Mouse (Mus musculus) forebrain, postnatal 0 days (tissue): ENCODE data around the gene Tef. TPM values are rescaled to one million over a fixed set of nuclear protein-coding genes. Genes with fewer than 3 reads are reported as not detected.
A peak's percentile ranks its signal among the peaks of the same experiment; 100 is the strongest.

Experiments used
- ATAC-seq: fragments of 200-750 bp; cut with Nextera tagmentation; 2 replicates; pipeline ENCODE4 v1.8.0; 2017; ENCODE audit warnings: mild to moderate bottlenecking, moderate library complexity
- DNase-seq: peaks from one replicate; pipeline ENCODE4 v3.0.0-alpha.2; 2015
- H3K27ac ChIP-seq: fragments of 300-500 bp; sonication (generic); 2 replicates; pipeline ENCODE4 v1.5.1; 2014; ENCODE audit warnings: low read depth, mild to moderate bottlenecking, antibody characterized with exemption, low read length, moderate library complexity, mixed read lengths
- H3K27me3 ChIP-seq: fragments of 300-500 bp; sonication (generic); 2 replicates; pipeline ENCODE4 v1.6.1; 2014; ENCODE audit warnings: mild to moderate bottlenecking, low read length, mixed read lengths; ENCODE audit not compliant: insufficient read depth
- H3K36me3 ChIP-seq: fragments of 300-500 bp; sonication (generic); 2 replicates; pipeline ENCODE4 v1.6.1; 2014; ENCODE audit warnings: mild to moderate bottlenecking, moderate library complexity; ENCODE audit not compliant: insufficient read depth
- H3K4me1 ChIP-seq: fragments of 300-500 bp; sonication (generic); 2 replicates; pipeline ENCODE4 v1.6.1; 2014; ENCODE audit warnings: antibody characterized with exemption; ENCODE audit not compliant: insufficient read depth
- H3K4me2 ChIP-seq: fragments of 300-500 bp; sonication (generic); 2 replicates; pipeline ENCODE4 v1.6.1; 2014; ENCODE audit warnings: low read depth, mild to moderate bottlenecking, moderate library complexity
- H3K4me3 ChIP-seq: fragments of 300-500 bp; sonication (generic); 2 replicates; pipeline ENCODE4 v1.5.1; 2014; ENCODE audit warnings: low read depth, low read length, mixed read lengths
- H3K9ac ChIP-seq: fragments of 300-500 bp; sonication (generic); 2 replicates; pipeline ENCODE4 v1.6.1; 2014; ENCODE audit warnings: mild to moderate bottlenecking
- H3K9me3 ChIP-seq: fragments of 300-500 bp; sonication (generic); 2 replicates; pipeline ENCODE4 v1.6.1; 2016; ENCODE audit warnings: low read length
- CTCF ChIP-seq: sonication (generic); IDR thresholded peaks from 2 replicates; pipeline ENCODE4 v1.5.1; 2016; ENCODE audit warnings: antibody characterized with exemption, control low read depth, low read depth
- WGBS: fragments of 180-500 bp; shearing (Covaris S2); extraction: QIAGEN DNeasy Blood & Tissue Kit; methylation state at CpG from one replicate; pipeline ENCODE4 v1.1.7; 2014; 5-methylcytosine and 5-hydroxymethylcytosine counted together
- polyA plus RNA-seq: library from polyadenylated mRNA; unstranded; fragments of >200 nt; fragmentation: Nextera tagmentation; extraction: Ambion mirVana; gene quantifications from 2 replicates; pipeline ENCODE4 v1.2.1, GENCODE M21; 2015
- total RNA-seq: library from RNA; depleted of rRNA; stranded (reverse); fragments of >200 nt; gene quantifications from 2 replicates; pipeline ENCODE4 v1.2.3, GENCODE M21; 2014

The Tef gene
- total and polyA plus RNA-seq, 2 experiments from 2014 or later = 27.8 to 71.8 TPM

- Histone ChIP-seq H3K9ac (no peak overlapping the region), H3K27me3 (no peaks in the 10 kb centered on the region), H3K27ac (no peak overlapping the region), H3K36me3 (peaks cover 33% of the 10 kb centered on the region), H3K4me2 (no peak overlapping the region), H3K4me1 (no peaks in the 10 kb centered on the region), H3K4me3 (no peak overlapping the region), H3K9me3 (no peaks in the 10 kb centered on the region)
- no peak for TF ChIP-seq CTCF
- DNase-seq = no peak
- WGBS = 80% methylated on average over 5 of the region's 5 CpGs
- ATAC-seq = no peak
These were observed 45.6 kb downstream of the Tef start for GRCm38 (mm10) chr15:81847861-81848260.

- Histone ChIP-seq H3K4me2 (no peak overlapping the region), H3K4me3 (no peak overlapping the region), H3K27me3 (no peaks in the 10 kb centered on the region), H3K27ac (no peak overlapping the region), H3K9ac (no peak overlapping the region), H3K36me3 (peaks cover 34% of the 10 kb centered on the region), H3K4me1 (no peaks in the 10 kb centered on the region), H3K9me3 (no peaks in the 10 kb centered on the region)
- DNase-seq (peak; percentile 50), ATAC-seq (no peak)
- WGBS = 20% methylated on average over 7 of the region's 7 CpGs
- TF ChIP-seq CTCF = peak; percentile 67
These were observed 46.1 kb downstream of the Tef start for GRCm38 (mm10) chr15:81848301-81848700.

GRCm38 (mm10) chr15:81849104-81849503 lies 46.9 kb downstream of the Tef start:
- no peak for TF ChIP-seq CTCF
- no peak for DNase-seq
- Histone ChIP-seq H3K36me3 (peaks cover 37% of the 10 kb centered on the region), H3K9ac (no peak overlapping the region), H3K9me3 (no peaks in the 10 kb centered on the region), H3K4me1 (no peaks in the 10 kb centered on the region), H3K27me3 (no peaks in the 10 kb centered on the region), H3K27ac (no peak overlapping the region), H3K4me2 (no peak overlapping the region), H3K4me3 (no peak overlapping the region)
- WGBS = 85% methylated on average over 9 of the region's 9 CpGs
- ATAC-seq = no peak

- H3K4me1 ChIP-seq = 0 out of 2 replicates have a peak, but pooled peaks cover 1% of the 10 kb centered on the region
- peaks cover 37% of the 10 kb centered on the region for H3K36me3 ChIP-seq
- H3K27me3 ChIP-seq = no peaks in the 10 kb centered on the region
- no peak overlapping the region for H3K4me3 ChIP-seq
- 88% methylated on average over 14 of the region's 14 CpGs for WGBS
- H3K27ac ChIP-seq = no peak overlapping the region
- H3K4me2 ChIP-seq = no peak overlapping the region
- ATAC-seq = no peak
- DNase-seq = no peak
- TF ChIP-seq CTCF = no peak
- no peaks in the 10 kb centered on the region for H3K9me3 ChIP-seq
- H3K9ac ChIP-seq = no peak overlapping the region
These were observed 48.5 kb downstream of the Tef start for GRCm38 (mm10) chr15:81850718-81851117.

GRCm38 (mm10) chr15:81851375-81851774 lies 49.2 kb downstream of the Tef start:
- ATAC-seq = no peak
- no peak overlapping the region for H3K27ac ChIP-seq
- 0 out of 2 replicates have a peak, but pooled peaks cover 2% of the 10 kb centered on the region for H3K4me1 ChIP-seq
- no peak for DNase-seq
- no peaks in the 10 kb centered on the region for H3K27me3 ChIP-seq
- no peak for TF ChIP-seq CTCF
- WGBS = 95% methylated on average over 15 of the region's 15 CpGs
- no peaks in the 10 kb centered on the region for H3K9me3 ChIP-seq
- no peak overlapping the region for H3K4me3 ChIP-seq
- H3K4me2 ChIP-seq = no peak overlapping the region
- no peak overlapping the region for H3K9ac ChIP-seq
- H3K36me3 ChIP-seq = peaks cover 37% of the 10 kb centered on the region

GRCm38 (mm10) chr15:81852411-81853000 lies 50.3 kb downstream of the Tef start:
- H3K4me2 ChIP-seq = no peak overlapping the region
- no peak for ATAC-seq
- 92% methylated on average over 9 of the region's 9 CpGs for WGBS

GRCm38 (mm10) chr15:81853081-81853480 lies 50.9 kb downstream of the Tef start:
- TF ChIP-seq CTCF = no peak
- Histone ChIP-seq H3K4me3 (no peak overlapping the region), H3K36me3 (peaks cover 32% of the 10 kb centered on the region), H3K27ac (no peak overlapping the region), H3K9me3 (no peaks in the 10 kb centered on the region), H3K9ac (no peak overlapping the region), H3K4me2 (no peak overlapping the region), H3K27me3 (no peaks in the 10 kb centered on the region), H3K4me1 (0 out of 2 replicates have a peak, but pooled peaks cover 5% of the 10 kb centered on the region)
- no peak for DNase-seq
- no peak for ATAC-seq
- WGBS = 92% methylated on average over 7 of the region's 7 CpGs

More at GRCm38 (mm10) chr15:81852411-81853000, 50.3 kb downstream of the Tef start:
- no peak for DNase-seq
- H3K9me3 ChIP-seq = no peaks in the 10 kb centered on the region
- H3K4me1 ChIP-seq = 0 out of 2 replicates have a peak, but pooled peaks cover 5% of the 10 kb centered on the region
- no peak overlapping the region for H3K27ac ChIP-seq
- H3K36me3 ChIP-seq = peaks cover 37% of the 10 kb centered on the region
- H3K4me3 ChIP-seq = no peak overlapping the region
- no peak overlapping the region for H3K9ac ChIP-seq
- no peaks in the 10 kb centered on the region for H3K27me3 ChIP-seq
- no peak for TF ChIP-seq CTCF
